Mouse (Mus musculus) cerebellum, adult 8-10 months (tissue): ENCODE measurements around the gene Gpr161.

ENCODE experiments used
- DNase-seq: peaks from one replicate; pipeline ENCODE4 v3.0.0; 2022

The Gpr161 gene

DNA sequence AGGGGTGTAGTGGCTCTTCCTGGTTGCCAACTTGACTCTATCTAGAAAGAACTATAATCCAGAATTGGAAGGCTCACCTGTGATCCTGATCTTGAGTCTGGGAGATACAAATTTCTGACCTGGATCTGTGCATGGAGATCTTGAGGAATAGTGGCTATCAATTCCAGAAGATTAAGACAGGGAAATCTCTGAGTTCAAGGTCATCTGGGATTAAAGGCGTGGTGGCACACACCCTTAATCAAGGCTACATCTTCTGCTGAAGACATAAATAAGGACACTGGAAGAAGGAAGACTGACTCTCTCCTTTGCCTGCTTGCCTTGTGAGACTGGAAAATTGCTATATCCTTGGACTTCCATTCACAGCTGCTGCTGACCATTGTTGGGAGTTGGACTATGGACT, at the start of gene Gpr161:
Gpr161 (plus strand) TSS at position 301 of the 400 bp plus-strand sequence.
- no peak for DNase-seq

- DNase-seq = no peak
Observed at GRCm38 (mm10) chr1:165246587-165246986, 49.0 kb upstream of the Gpr161 start.

GRCm38 (mm10) chr1:165247085-165247484, 48.5 kb upstream of the Gpr161 start:
- no peak for DNase-seq

DNA sequence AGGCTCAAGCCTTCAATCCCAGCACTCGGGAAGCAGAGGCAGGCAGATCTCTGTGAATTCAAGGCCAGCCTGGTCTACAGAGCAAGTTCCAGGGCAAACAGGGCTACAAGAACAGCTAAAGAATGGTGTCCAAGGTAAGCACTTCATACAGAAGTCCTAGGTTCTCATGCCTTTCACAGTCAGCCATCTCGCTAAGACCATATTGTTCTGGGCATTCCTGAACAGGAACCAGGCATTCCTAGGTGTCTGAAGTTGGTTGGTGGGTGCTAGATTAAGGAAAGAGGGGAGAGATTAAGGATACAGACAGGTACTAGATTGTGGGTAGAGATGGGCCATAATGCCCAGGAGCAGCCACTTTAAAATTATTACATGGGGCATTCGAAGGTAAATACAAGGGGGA, 47.8 kb upstream of the Gpr161 start:
- no peak for DNase-seq

- DNase-seq = no peak
Observed at GRCm38 (mm10) chr1:165248842-165249241, 46.7 kb upstream of the Gpr161 start.

- DNase-seq = no peak
Observed at GRCm38 (mm10) chr1:165250546-165250945, 45.0 kb upstream of the Gpr161 start.

DNA sequence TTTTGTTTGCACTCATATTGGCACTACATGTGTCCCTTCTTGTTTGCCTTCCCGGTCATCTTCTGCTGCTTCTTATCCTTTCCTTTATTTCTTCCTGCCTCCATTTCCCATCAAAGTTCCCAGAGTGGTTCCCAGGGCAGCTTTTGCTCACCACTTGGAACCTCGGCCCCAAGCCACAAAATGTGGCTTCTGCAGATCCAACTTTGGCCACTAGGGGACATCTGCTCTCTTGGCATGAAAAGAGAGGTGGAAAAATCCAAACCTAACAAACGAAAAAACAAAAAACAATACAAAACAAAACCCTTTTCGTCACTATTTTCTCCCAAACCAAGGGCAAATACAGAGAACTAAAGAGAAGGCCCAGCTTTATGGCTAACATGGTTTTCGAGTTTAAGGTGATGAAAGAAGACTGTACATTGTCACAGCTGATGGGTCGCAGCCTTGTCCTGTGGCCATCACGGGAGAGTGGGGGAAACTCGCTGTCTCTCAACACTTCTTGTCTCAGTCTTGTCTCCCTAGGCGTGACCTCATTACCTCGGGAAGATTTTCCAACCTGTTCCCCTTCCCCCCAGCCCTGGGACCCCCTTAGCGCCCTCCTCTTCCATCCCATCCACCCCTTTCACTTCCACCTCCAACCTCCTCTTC, 43.4 kb upstream of the Gpr161 start:
- peak; percentile 43 for DNase-seq

- no peak for DNase-seq
Observed at GRCm38 (mm10) chr1:165274946-165275345, 20.6 kb upstream of the Gpr161 start.

DNA sequence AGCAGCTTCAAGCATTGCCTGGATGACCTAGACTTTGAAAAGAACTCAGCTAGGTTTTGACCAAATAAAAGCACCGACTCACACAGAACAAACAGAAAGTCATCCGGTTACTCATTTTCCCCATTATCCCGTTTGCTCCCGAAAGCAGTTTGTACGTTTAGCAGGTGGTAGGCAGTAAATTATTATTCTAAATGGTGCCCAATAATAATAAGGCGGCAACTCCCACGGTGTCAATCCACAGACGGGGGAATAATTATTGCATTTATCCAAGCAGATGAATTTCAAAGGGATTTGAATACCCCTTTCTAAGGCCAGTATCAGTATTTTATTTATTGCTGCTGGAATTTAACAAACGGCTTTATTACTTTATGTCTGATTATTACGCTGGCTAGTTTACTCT, 14.8 kb upstream of the Gpr161 start:
- DNase-seq = no peak

DNA sequence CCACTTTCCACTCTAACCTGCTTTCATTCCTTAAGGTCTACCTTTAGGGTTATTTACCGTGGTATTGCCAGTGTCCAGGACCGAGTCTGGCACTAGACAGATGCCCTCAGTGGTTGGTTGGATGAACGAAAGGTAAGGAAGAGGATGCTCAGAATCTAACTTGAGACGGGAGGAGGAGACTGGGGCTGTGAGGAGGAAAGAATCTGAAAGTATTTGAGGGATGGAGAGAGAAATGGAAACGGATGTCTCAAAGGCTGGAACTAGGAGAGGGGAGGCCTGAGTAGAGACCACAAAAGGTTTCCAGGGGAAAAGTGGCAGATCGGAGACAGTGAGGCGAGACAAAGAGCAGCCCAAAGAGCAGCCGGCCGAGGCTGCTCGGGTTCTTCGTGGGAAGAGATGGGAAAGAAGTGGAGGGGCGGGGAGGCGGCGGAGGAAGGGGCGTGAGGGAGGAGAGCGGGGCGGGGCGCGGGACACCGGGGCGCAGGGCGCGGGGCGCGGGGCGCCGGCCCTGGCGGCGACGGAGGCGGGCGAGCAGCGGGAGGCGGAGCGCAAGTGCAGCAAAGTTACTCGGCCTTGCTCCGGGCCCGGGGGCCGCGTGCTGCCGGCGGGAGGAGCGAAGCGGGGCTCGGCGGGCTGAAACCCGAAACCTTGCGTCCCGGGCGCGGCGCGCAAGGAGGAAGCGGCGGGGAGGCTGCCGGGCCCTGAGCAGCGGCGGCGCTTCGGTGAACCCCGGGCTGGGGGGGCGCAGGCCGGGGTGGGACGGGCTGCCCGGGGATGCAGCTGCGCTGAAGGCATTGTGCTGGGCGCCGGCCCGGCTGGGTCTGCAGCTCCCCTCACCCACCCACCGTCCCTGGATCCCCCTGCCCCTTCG, 14.0 kb upstream of the Gpr161 start:
- DNase-seq = peak; percentile 19

GRCm38 (mm10) chr1:165282222-165282966, 13.2 kb upstream of the Gpr161 start:
- DNase-seq = no peak

DNA sequence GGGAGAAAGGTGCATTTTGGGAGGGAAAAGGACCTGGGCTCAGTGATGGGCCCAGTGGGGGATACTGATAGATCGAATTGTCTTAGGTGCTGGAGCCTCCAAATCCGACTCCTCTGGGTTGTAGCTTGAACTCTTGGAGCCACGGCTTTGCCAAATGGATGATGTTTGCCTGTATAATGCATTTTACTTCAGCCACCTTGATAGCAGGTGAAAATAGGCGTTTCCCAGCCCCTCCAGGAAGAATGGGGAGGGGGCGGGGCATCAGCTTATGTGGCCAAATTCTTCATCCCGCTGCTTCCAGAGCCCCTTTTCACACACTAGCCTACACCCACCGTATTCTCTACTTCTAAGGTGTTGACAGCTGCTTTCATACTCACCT, 12.6 kb upstream of the Gpr161 start:
- no peak for DNase-seq

- DNase-seq = no peak
Observed at GRCm38 (mm10) chr1:165284096-165284495, 11.5 kb upstream of the Gpr161 start.

- DNase-seq = no peak
Observed at GRCm38 (mm10) chr1:165288165-165288564, 7.4 kb upstream of the Gpr161 start.

GRCm38 (mm10) chr1:165289831-165290230, 5.8 kb upstream of the Gpr161 start:
- no peak for DNase-seq

- no peak for DNase-seq
Observed at GRCm38 (mm10) chr1:165291606-165292005, 4.0 kb upstream of the Gpr161 start.

GRCm38 (mm10) chr1:165301108-165301507, 5.5 kb downstream of the Gpr161 start:
- no peak for DNase-seq

- DNase-seq = no peak
Observed at GRCm38 (mm10) chr1:165301567-165301966, 6.0 kb downstream of the Gpr161 start.

- DNase-seq = no peak
Observed at GRCm38 (mm10) chr1:165302455-165303208, 7.0 kb downstream of the Gpr161 start.

DNA sequence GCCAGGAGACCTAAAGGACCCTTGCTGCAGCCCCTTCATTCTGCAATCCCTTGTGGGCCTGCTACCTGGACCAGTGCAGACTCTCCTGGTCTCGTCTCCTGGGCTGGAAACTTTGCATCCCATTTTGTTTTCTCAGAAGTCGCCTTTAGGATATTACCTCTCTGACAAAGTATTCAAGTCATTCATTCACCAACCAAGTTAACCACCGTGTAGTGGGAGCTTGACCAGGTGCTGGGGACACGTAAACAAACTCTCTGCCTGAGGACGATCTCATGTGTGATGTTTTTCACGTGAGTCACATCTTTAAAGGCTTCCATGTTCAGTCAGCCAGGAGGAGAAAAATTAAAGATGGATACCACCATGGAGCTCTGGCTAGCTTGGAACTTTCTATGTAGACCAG, 7.6 kb downstream of the Gpr161 start:
- no peak for DNase-seq

DNA sequence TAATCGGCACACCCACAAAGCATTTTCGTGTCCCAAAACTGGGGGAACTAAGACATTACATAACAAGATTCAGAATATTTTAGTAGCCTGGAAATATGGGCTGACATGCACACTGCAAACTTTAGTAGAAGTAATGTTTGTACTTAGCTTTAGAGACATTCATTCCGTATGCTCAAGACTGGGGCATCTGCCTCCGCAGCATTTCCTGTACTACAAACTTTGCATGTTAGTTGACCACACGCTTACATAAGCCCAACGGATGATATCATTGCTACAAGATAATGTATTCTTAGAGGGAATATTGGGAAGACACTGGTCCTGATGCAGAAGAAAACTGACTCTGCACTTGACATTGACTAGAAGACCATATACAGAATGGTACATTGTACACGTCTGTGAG, 8.8 kb downstream of the Gpr161 start:
- DNase-seq = no peak

DNA sequence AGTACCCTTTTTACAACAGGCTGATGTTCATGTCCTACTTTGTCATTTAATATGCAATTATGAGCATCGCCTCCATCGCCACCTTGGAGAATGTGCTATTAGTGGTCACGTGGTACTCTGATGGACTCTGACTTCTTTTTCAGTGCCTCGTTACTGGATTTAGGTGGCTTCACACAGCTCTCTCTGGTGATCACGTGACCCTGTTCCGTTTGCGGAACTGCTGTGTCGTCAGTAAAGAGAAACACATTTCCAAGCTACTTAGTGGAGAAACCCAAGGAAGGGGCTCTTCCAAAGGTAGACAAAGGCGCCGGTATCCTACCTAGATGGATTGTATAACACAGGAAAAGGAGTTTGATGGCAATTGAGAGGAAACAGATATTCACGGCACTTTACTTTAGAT, 12.6 kb downstream of the Gpr161 start:
- no peak for DNase-seq

- no peak for DNase-seq
Observed at GRCm38 (mm10) chr1:165316361-165316760, 20.8 kb downstream of the Gpr161 start.
